Mouse (Mus musculus) stomach, postnatal 0 days (tissue): Measurements from ENCODE around the gene P2rx3.

ENCODE experiments used
- CTCF ChIP-seq: IDR thresholded peaks from 2 replicates; pipeline ENCODE4 v1.5.1; 2016; ENCODE audit warnings: antibody characterized with exemption, low read depth, mild to moderate bottlenecking, moderate library complexity
- EP300 ChIP-seq: optimal IDR thresholded peaks from 2 replicates; pipeline ENCODE3; 2016; ENCODE audit warnings: antibody characterized with exemption

DNA sequence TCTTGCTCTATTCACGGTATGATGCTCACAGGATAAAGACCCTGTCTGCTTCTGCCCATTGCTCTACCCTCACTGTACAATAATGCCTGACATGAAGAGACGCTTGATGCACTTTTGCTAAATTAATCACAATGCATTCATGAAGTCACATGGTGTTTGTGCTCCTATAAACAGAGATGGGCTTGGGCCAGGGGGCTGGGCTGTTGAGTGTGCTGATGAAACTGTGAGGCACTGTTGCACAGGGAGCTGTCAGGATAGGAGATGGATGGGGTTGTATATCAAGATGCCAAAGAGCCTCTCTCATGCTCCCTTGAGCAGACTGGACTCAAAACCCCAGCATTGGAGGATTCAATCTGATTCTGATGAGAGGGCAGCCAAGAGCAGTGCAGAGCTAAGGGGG, 4.1 kb downstream of the P2rx3 start:
- TF ChIP-seq CTCF, result no peak
- TF ChIP-seq EP300, result no peak
